Mouse (Mus musculus) liver, embryonic 12.5 days (tissue): ENCODE data around the gene Tmem239. TPM values are rescaled to one million over a fixed set of nuclear protein-coding genes. Genes with fewer than 3 reads are reported as not detected.

ENCODE experiments used
- polyA plus RNA-seq: library from polyadenylated mRNA; unstranded; fragments of >200 nt; fragmentation: Nextera tagmentation; extraction: Ambion mirVana; gene quantifications from 2 replicates; pipeline ENCODE4 v1.2.1, GENCODE M21; 2016

The Tmem239 gene
- polyA plus RNA-seq, 1 experiment from 2014 or later, result not detected

Other genes starting within 250 kb of the Tmem239 start
- 436 and 453 TPM in 2 replicates for gene Snrpb, start 227.1 kb upstream of the Tmem239 start, polyA plus RNA-seq
- gene Tmc2, start 211.3 kb upstream of the Tmem239 start, polyA plus RNA-seq, result 0.04 TPM in 1 of 2 replicates, not detected in the other
- gene Nop56, start 132.0 kb upstream of the Tmem239 start, polyA plus RNA-seq, result 377 and 389 TPM in 2 replicates
- gene Idh3b, start 121.9 kb upstream of the Tmem239 start, polyA plus RNA-seq, result 123 and 127 TPM in 2 replicates
- 0.41 and 0.61 TPM in 2 replicates for gene Ebf4, start 111.3 kb upstream of the Tmem239 start, polyA plus RNA-seq
- 11.0 TPM in 2 replicates for gene Cpxm1, start 8.9 kb upstream of the Tmem239 start, polyA plus RNA-seq
- not detected in 2 replicates for gene Gm28372, start 1.2 kb upstream of the Tmem239 start, polyA plus RNA-seq
- not detected in 2 replicates for gene 1700020A23Rik, start 1.2 kb upstream of the Tmem239 start, polyA plus RNA-seq
- 54.9 and 64.5 TPM in 2 replicates for gene Vps16, start 17.9 kb downstream of the Tmem239 start, polyA plus RNA-seq
- gene Pced1a, start 18.2 kb downstream of the Tmem239 start, polyA plus RNA-seq, result 5.2 and 5.7 TPM in 2 replicates
- gene Ptpra, start 43.8 kb downstream of the Tmem239 start, polyA plus RNA-seq, result 51.3 and 57.7 TPM in 2 replicates
- gene Mrps26, start 157.3 kb downstream of the Tmem239 start, polyA plus RNA-seq, result 77.5 and 79.8 TPM in 2 replicates
- not detected in 2 replicates for gene Oxt, start 169.7 kb downstream of the Tmem239 start, polyA plus RNA-seq
- not detected in 2 replicates for gene Avp, start 176.1 kb downstream of the Tmem239 start, polyA plus RNA-seq
- gene Fastkd5, start 223.5 kb downstream of the Tmem239 start, polyA plus RNA-seq, result 16.1 and 16.9 TPM in 2 replicates
- gene Ubox5, start 223.6 kb downstream of the Tmem239 start, polyA plus RNA-seq, result 7.8 and 8.4 TPM in 2 replicates
- gene Lzts3, start 236.3 kb downstream of the Tmem239 start, polyA plus RNA-seq, result 1.6 and 1.7 TPM in 2 replicates